Mouse (Mus musculus): ENCODE measurements around the gene 1700037H04Rik. TPM values are rescaled to one million over a fixed set of nuclear protein-coding genes. Genes with fewer than 3 reads are reported as not detected.
A peak's percentile ranks its signal among the peaks of the same experiment; 100 is the strongest.

Gene 1700037H04Rik
- polyA plus RNA-seq, 1 experiment = not detected

- WGBS = 78% methylated on average over 22 of the region's 22 CpGs
- no peak overlapping the region for H3K4me3 ChIP-seq (ENCODE audit: insufficient read depth, low read depth, low read length)
- no peak overlapping the region for H3K27ac ChIP-seq (ENCODE audit: insufficient read depth, low read depth, low read length)
- H3K4me1 ChIP-seq (ENCODE audit: control insufficient read depth, insufficient read depth, low read length) = peaks cover 7% of the 10 kb centered on the region; the same call in 1 of the 2 replicates
- no peak for TF ChIP-seq POLR2A (IDR thresholded peaks at IDR 0.05; ENCODE audit: insufficient read depth, low read depth, low read length)
- no peak for TF ChIP-seq CTCF (IDR thresholded peaks at IDR 0.05; ENCODE audit: insufficient read depth, low read depth, low read length)
Observed at GRCm38 (mm10) chr2:131143007-131143780, 16.7 kb downstream of the 1700037H04Rik start.

- H3K4me3 ChIP-seq (ENCODE audit: insufficient read depth, low read depth, low read length) = no peak overlapping the region
- TF ChIP-seq POLR2A (IDR thresholded peaks at IDR 0.05; ENCODE audit: insufficient read depth, low read depth, low read length) (no peak), CTCF (IDR thresholded peaks at IDR 0.05; ENCODE audit: insufficient read depth, low read depth, low read length) (0 out of 2 replicates have a peak, but pooled peaks have one; percentile 15)
Observed at GRCm38 (mm10) chr2:131142592-131142991, 17.3 kb downstream of the 1700037H04Rik start.

GRCm38 (mm10) chr2:131141336-131141986 lies 18.4 kb downstream of the 1700037H04Rik start:
- Histone ChIP-seq H3K27ac (ENCODE audit: insufficient read depth, low read depth, low read length) (no peak overlapping the region), H3K4me3 (ENCODE audit: insufficient read depth, low read depth, low read length) (no peak overlapping the region), H3K4me1 (ENCODE audit: control insufficient read depth, insufficient read depth, low read length) (peaks cover 7% of the 10 kb centered on the region; the same call in 1 of the 2 replicates)
- TF ChIP-seq POLR2A (IDR thresholded peaks at IDR 0.05; ENCODE audit: insufficient read depth, low read depth, low read length) (no peak), CTCF (IDR thresholded peaks at IDR 0.05; ENCODE audit: insufficient read depth, low read depth, low read length) (no peak)
- 89% methylated on average over 8 of the region's 8 CpGs for WGBS

More at GRCm38 (mm10) chr2:131142592-131142991, 17.3 kb downstream of the 1700037H04Rik start:
- 41% methylated on average over 18 of the region's 18 CpGs for WGBS
- Histone ChIP-seq H3K4me1 (ENCODE audit: control insufficient read depth, insufficient read depth, low read length) (peaks cover 7% of the 10 kb centered on the region; the same call in 1 of the 2 replicates), H3K27ac (ENCODE audit: insufficient read depth, low read depth, low read length) (no peak overlapping the region)

- Histone ChIP-seq H3K4me3 (ENCODE audit: insufficient read depth, low read depth, low read length) (no peak overlapping the region), H3K27ac (ENCODE audit: insufficient read depth, low read depth, low read length) (no peak overlapping the region), H3K4me1 (ENCODE audit: control insufficient read depth, insufficient read depth, low read length) (peaks cover 7% of the 10 kb centered on the region; the same call in 1 of the 2 replicates)
- 79% methylated on average over 5 of the region's 5 CpGs for WGBS
- TF ChIP-seq CTCF (IDR thresholded peaks at IDR 0.05; ENCODE audit: insufficient read depth, low read depth, low read length) (no peak), POLR2A (IDR thresholded peaks at IDR 0.05; ENCODE audit: insufficient read depth, low read depth, low read length) (no peak)
Observed at GRCm38 (mm10) chr2:131140533-131140905, 19.4 kb downstream of the 1700037H04Rik start.

GRCm38 (mm10) chr2:131139886-131140532 lies 19.9 kb downstream of the 1700037H04Rik start:
- no peak overlapping the region for H3K27ac ChIP-seq (ENCODE audit: insufficient read depth, low read depth, low read length)
- WGBS = 78% methylated on average over 5 of the region's 5 CpGs
- peaks cover 7% of the 10 kb centered on the region; the same call in 1 of the 2 replicates for H3K4me1 ChIP-seq (ENCODE audit: control insufficient read depth, insufficient read depth, low read length)
- H3K4me3 ChIP-seq (ENCODE audit: insufficient read depth, low read depth, low read length) = no peak overlapping the region
- no peak for TF ChIP-seq POLR2A (IDR thresholded peaks at IDR 0.05; ENCODE audit: insufficient read depth, low read depth, low read length)
- TF ChIP-seq CTCF (IDR thresholded peaks at IDR 0.05; ENCODE audit: insufficient read depth, low read depth, low read length) = no peak

- WGBS = 90% methylated on average over 5 of the region's 5 CpGs
- Histone ChIP-seq H3K4me1 (ENCODE audit: control insufficient read depth, insufficient read depth, low read length) (peaks cover 7% of the 10 kb centered on the region; the same call in 1 of the 2 replicates), H3K27ac (ENCODE audit: insufficient read depth, low read depth, low read length) (no peak overlapping the region), H3K4me3 (ENCODE audit: insufficient read depth, low read depth, low read length) (no peak overlapping the region)
- TF ChIP-seq POLR2A (IDR thresholded peaks at IDR 0.05; ENCODE audit: insufficient read depth, low read depth, low read length) (no peak), CTCF (IDR thresholded peaks at IDR 0.05; ENCODE audit: insufficient read depth, low read depth, low read length) (no peak)
Observed at GRCm38 (mm10) chr2:131139287-131139686, 20.6 kb downstream of the 1700037H04Rik start.

- 96% methylated on average over 7 of the region's 7 CpGs for WGBS
Observed at GRCm38 (mm10) chr2:131138760-131139159, 21.1 kb downstream of the 1700037H04Rik start.

GRCm38 (mm10) chr2:131138296-131138695 lies 21.6 kb downstream of the 1700037H04Rik start:
- TF ChIP-seq POLR2A (IDR thresholded peaks at IDR 0.05; ENCODE audit: insufficient read depth, low read depth, low read length) = no peak
- no peak for TF ChIP-seq CTCF (IDR thresholded peaks at IDR 0.05; ENCODE audit: insufficient read depth, low read depth, low read length)
- Histone ChIP-seq H3K27ac (ENCODE audit: insufficient read depth, low read depth, low read length) (no peak overlapping the region), H3K4me1 (ENCODE audit: control insufficient read depth, insufficient read depth, low read length) (peaks cover 7% of the 10 kb centered on the region; the same call in 1 of the 2 replicates), H3K4me3 (ENCODE audit: insufficient read depth, low read depth, low read length) (no peak overlapping the region)
- 90% methylated on average over 4 of the region's 4 CpGs for WGBS

More at GRCm38 (mm10) chr2:131138760-131139159, 21.1 kb downstream of the 1700037H04Rik start:
- H3K4me3 ChIP-seq (ENCODE audit: insufficient read depth, low read depth, low read length) = no peak overlapping the region
- H3K4me1 ChIP-seq (ENCODE audit: control insufficient read depth, insufficient read depth, low read length) = peaks cover 7% of the 10 kb centered on the region; the same call in 1 of the 2 replicates
- no peak overlapping the region for H3K27ac ChIP-seq (ENCODE audit: insufficient read depth, low read depth, low read length)
- TF ChIP-seq CTCF (IDR thresholded peaks at IDR 0.05; ENCODE audit: insufficient read depth, low read depth, low read length) (no peak), POLR2A (IDR thresholded peaks at IDR 0.05; ENCODE audit: insufficient read depth, low read depth, low read length) (no peak)
